Mouse (Mus musculus): Measurements from ENCODE around the gene Slc43a3. TPM values are rescaled to one million over a fixed set of nuclear protein-coding genes. Genes with fewer than 3 reads are reported as not detected.

Slc43a3 gene
- polyA plus RNA-seq, 1 experiment from 2014 or later, result 48.5 TPM

GRCm38 (mm10) chr2:84987930-84988329, 51.6 kb downstream of the Slc43a3 start, which contains the start of gene Prg3:
TSS of gene Prg3 (plus strand) at chr2:84988215.
- no peaks in the 10 kb centered on the region for H3K9me3 ChIP-seq (ENCODE audit: low read length)
- 20% methylated on average over 1 of the region's 1 CpGs for WGBS (ENCODE audit: insufficient replicate concordance)
- TF ChIP-seq EP300 (IDR thresholded peaks at IDR 0.05; ENCODE audit: low read depth) (no peak), CTCF (IDR thresholded peaks at IDR 0.05; ENCODE audit: low read depth) (no peak)
- H3K27ac ChIP-seq (ENCODE audit: low read depth), result no peak within 1 kb of the TSS
- no peak for DNase-seq
- no peaks in the 10 kb centered on the region; the same call in 1 of the 2 replicates for H3K4me1 ChIP-seq (ENCODE audit: insufficient read depth)
- H3K27me3 ChIP-seq (ENCODE audit: insufficient read depth, low read length), result no peaks in the 10 kb centered on the region
- H3K4me2 ChIP-seq (ENCODE audit: low read depth, low read length), result no peak within 1 kb of the TSS
- H3K36me3 ChIP-seq (replicated peaks; ENCODE audit: insufficient read depth, low read length), result no peaks in the 10 kb centered on the region
- H3K4me3 ChIP-seq (ENCODE audit: low read depth, low read length), result no peak within 1 kb of the TSS
- peak; percentile 57 for ATAC-seq
- no peak within 1 kb of the TSS for H3K9ac ChIP-seq (replicated peaks)

GRCm38 (mm10) chr2:84996376-84996775, 60.0 kb downstream of the Slc43a3 start:
- TF ChIP-seq EP300 (IDR thresholded peaks at IDR 0.05; ENCODE audit: low read depth), result peak; percentile 73; the same call in 1 of the 2 replicates
- TF ChIP-seq CTCF (IDR thresholded peaks at IDR 0.05; ENCODE audit: low read depth), result no peak
- ATAC-seq, result peak; percentile 98
- DNase-seq, result peak; percentile 60
- H3K4me3 ChIP-seq (ENCODE audit: low read depth, low read length), result no peak overlapping the region
- peak overlapping the region; percentile 90 for H3K27ac ChIP-seq (ENCODE audit: low read depth)
- H3K9me3 ChIP-seq (ENCODE audit: low read length), result no peaks in the 10 kb centered on the region
- H3K36me3 ChIP-seq (replicated peaks; ENCODE audit: insufficient read depth, low read length), result no peaks in the 10 kb centered on the region
- H3K27me3 ChIP-seq (ENCODE audit: insufficient read depth, low read length), result no peaks in the 10 kb centered on the region
- H3K4me2 ChIP-seq (ENCODE audit: low read depth, low read length), result no peak overlapping the region
- H3K9ac ChIP-seq (replicated peaks), result no peak overlapping the region
- WGBS (ENCODE audit: insufficient replicate concordance), result 25% methylated on average over 2 of the region's 2 CpGs
- peaks cover 33% of the 10 kb centered on the region for H3K4me1 ChIP-seq (ENCODE audit: insufficient read depth)

- no peak for DNase-seq
- H3K4me1 ChIP-seq (ENCODE audit: insufficient read depth), result peaks cover 37% of the 10 kb centered on the region
- no peak for ATAC-seq
- H3K36me3 ChIP-seq (replicated peaks; ENCODE audit: insufficient read depth, low read length), result no peaks in the 10 kb centered on the region
- H3K27me3 ChIP-seq (ENCODE audit: insufficient read depth, low read length), result no peaks in the 10 kb centered on the region
- no peak for TF ChIP-seq EP300 (IDR thresholded peaks at IDR 0.05; ENCODE audit: low read depth)
- no peak for TF ChIP-seq CTCF (IDR thresholded peaks at IDR 0.05; ENCODE audit: low read depth)
- H3K27ac ChIP-seq (ENCODE audit: low read depth), result peak overlapping the region; percentile 6; the same call in 1 of the 2 replicates
- no peak overlapping the region; the same call in 1 of the 2 replicates for H3K4me2 ChIP-seq (ENCODE audit: low read depth, low read length)
- H3K9ac ChIP-seq (replicated peaks), result no peak overlapping the region
- H3K4me3 ChIP-seq (ENCODE audit: low read depth, low read length), result no peak overlapping the region
- WGBS (ENCODE audit: insufficient replicate concordance), result 71% methylated on average over 3 of the region's 3 CpGs
- H3K9me3 ChIP-seq (ENCODE audit: low read length), result no peaks in the 10 kb centered on the region
Observed at GRCm38 (mm10) chr2:84999486-85000181, 63.3 kb downstream of the Slc43a3 start.

- H3K27ac ChIP-seq (ENCODE audit: low read depth), result no peak overlapping the region
- no peak overlapping the region for H3K4me2 ChIP-seq (ENCODE audit: low read depth, low read length)
- ATAC-seq, result no peak
- H3K36me3 ChIP-seq (replicated peaks; ENCODE audit: insufficient read depth, low read length), result no peaks in the 10 kb centered on the region
- H3K4me1 ChIP-seq (ENCODE audit: insufficient read depth), result peaks cover 25% of the 10 kb centered on the region
- TF ChIP-seq CTCF (IDR thresholded peaks at IDR 0.05; ENCODE audit: low read depth) (no peak), EP300 (IDR thresholded peaks at IDR 0.05; ENCODE audit: low read depth) (no peak)
- no peaks in the 10 kb centered on the region for H3K9me3 ChIP-seq (ENCODE audit: low read length)
- H3K4me3 ChIP-seq (ENCODE audit: low read depth, low read length), result no peak overlapping the region
- no peak for DNase-seq
- no peak overlapping the region for H3K9ac ChIP-seq (replicated peaks)
- WGBS (ENCODE audit: insufficient replicate concordance), result 72% methylated on average over 13 of the region's 13 CpGs
- H3K27me3 ChIP-seq (ENCODE audit: insufficient read depth, low read length), result no peaks in the 10 kb centered on the region
Observed at GRCm38 (mm10) chr2:85001497-85001896, 65.1 kb downstream of the Slc43a3 start.

- ATAC-seq (no peak), DNase-seq (no peak)
- H3K27me3 ChIP-seq (ENCODE audit: insufficient read depth, low read length), result no peaks in the 10 kb centered on the region
- no peaks in the 10 kb centered on the region for H3K9me3 ChIP-seq (ENCODE audit: low read length)
- H3K4me2 ChIP-seq (ENCODE audit: low read depth, low read length), result no peak overlapping the region
- no peaks in the 10 kb centered on the region for H3K36me3 ChIP-seq (replicated peaks; ENCODE audit: insufficient read depth, low read length)
- no peak for TF ChIP-seq CTCF (IDR thresholded peaks at IDR 0.05; ENCODE audit: low read depth)
- no peak for TF ChIP-seq EP300 (IDR thresholded peaks at IDR 0.05; ENCODE audit: low read depth)
- 83% methylated on average over 8 of the region's 8 CpGs for WGBS (ENCODE audit: insufficient replicate concordance)
- H3K9ac ChIP-seq (replicated peaks), result no peak overlapping the region
- H3K4me3 ChIP-seq (ENCODE audit: low read depth, low read length), result no peak overlapping the region
- no peak overlapping the region for H3K27ac ChIP-seq (ENCODE audit: low read depth)
- H3K4me1 ChIP-seq (ENCODE audit: insufficient read depth), result peaks cover 25% of the 10 kb centered on the region
Observed at GRCm38 (mm10) chr2:85002575-85002974, 66.2 kb downstream of the Slc43a3 start.

GRCm38 (mm10) chr2:85004341-85004740, 68.0 kb downstream of the Slc43a3 start:
- 74% methylated on average over 4 of the region's 4 CpGs for WGBS (ENCODE audit: insufficient replicate concordance)
- no peak overlapping the region for H3K4me2 ChIP-seq (ENCODE audit: low read depth, low read length)
- no peak for DNase-seq
- no peaks in the 10 kb centered on the region for H3K36me3 ChIP-seq (replicated peaks; ENCODE audit: insufficient read depth, low read length)
- no peaks in the 10 kb centered on the region for H3K9me3 ChIP-seq (ENCODE audit: low read length)
- no peak overlapping the region for H3K27ac ChIP-seq (ENCODE audit: low read depth)
- peaks cover 25% of the 10 kb centered on the region for H3K4me1 ChIP-seq (ENCODE audit: insufficient read depth)
- H3K9ac ChIP-seq (replicated peaks), result no peak overlapping the region
- H3K27me3 ChIP-seq (ENCODE audit: insufficient read depth, low read length), result no peaks in the 10 kb centered on the region
- ATAC-seq, result no peak
- TF ChIP-seq EP300 (IDR thresholded peaks at IDR 0.05; ENCODE audit: low read depth) (no peak), CTCF (IDR thresholded peaks at IDR 0.05; ENCODE audit: low read depth) (no peak)
- no peak overlapping the region for H3K4me3 ChIP-seq (ENCODE audit: low read depth, low read length)

Measured in liver, postnatal 0 days (tissue).